Mouse (Mus musculus) midbrain, embryonic 12.5 days (tissue): ENCODE results near the gene Mylk3. TPM values are rescaled to one million over a fixed set of nuclear protein-coding genes. Genes with fewer than 3 reads are reported as not detected.

Source experiments
- ATAC-seq: fragments of 200-750 bp; cut with Nextera tagmentation; 2 replicates; pipeline ENCODE4 v1.8.0; 2017; ENCODE audit warnings: low read depth, moderate TSS enrichment, moderate library complexity; ENCODE audit not compliant: low FRiP score
- H3K27ac ChIP-seq: fragments of 300-500 bp; sonication (generic); replicated peaks from 2 replicates; pipeline ENCODE4 v1.5.1; 2016; ENCODE audit warnings: mild to moderate bottlenecking
- H3K27me3 ChIP-seq: fragments of 300-500 bp; sonication (generic); 2 replicates; pipeline ENCODE4 v1.6.1; 2016; ENCODE audit warnings: mild to moderate bottlenecking
- H3K36me3 ChIP-seq: fragments of 300-500 bp; sonication (generic); 2 replicates; pipeline ENCODE4 v1.6.1; 2016
- H3K4me1 ChIP-seq: fragments of 300-500 bp; sonication (generic); 2 replicates; pipeline ENCODE4 v1.6.1; 2016
- H3K4me2 ChIP-seq: fragments of 300-500 bp; sonication (generic); replicated peaks from 2 replicates; pipeline ENCODE4 v1.6.1; 2016; ENCODE audit warnings: mild to moderate bottlenecking, moderate library complexity
- H3K4me3 ChIP-seq: fragments of 300-500 bp; sonication (generic); 2 replicates; pipeline ENCODE4 v1.5.1; 2016; ENCODE audit warnings: mild to moderate bottlenecking
- H3K9ac ChIP-seq: fragments of 300-500 bp; sonication (generic); replicated peaks from 2 replicates; pipeline ENCODE4 v1.6.1; 2016; ENCODE audit warnings: mild to moderate bottlenecking, moderate library complexity
- H3K9me3 ChIP-seq: fragments of 300-500 bp; sonication (generic); 2 replicates; pipeline ENCODE4 v1.6.1; 2016; ENCODE audit warnings: mild to moderate bottlenecking
- WGBS: fragments of 180-500 bp; shearing (Covaris S2); methylation state at CpG from one replicate; pipeline ENCODE4 v1.1.7; 2016; 5-methylcytosine and 5-hydroxymethylcytosine counted together
- polyA plus RNA-seq: library from polyadenylated mRNA; unstranded; fragments of >200 nt; fragmentation: Nextera tagmentation; extraction: Ambion mirVana; gene quantifications from 2 replicates; pipeline ENCODE4 v1.2.1, GENCODE M21; 2016

Mylk3 gene
- polyA plus RNA-seq, 1 experiment from 2014 or later = 1.4 TPM

- 84% methylated on average over 10 of the region's 10 CpGs for WGBS
- no peaks in the 10 kb centered on the region for H3K4me1 ChIP-seq
- no peaks in the 10 kb centered on the region for H3K27me3 ChIP-seq
- H3K36me3 ChIP-seq = no peaks in the 10 kb centered on the region
- H3K27ac ChIP-seq = no peak overlapping the region
- ATAC-seq = no peak
- H3K4me3 ChIP-seq = no peak overlapping the region
- no peak overlapping the region for H3K4me2 ChIP-seq
- no peaks in the 10 kb centered on the region for H3K9me3 ChIP-seq
- H3K9ac ChIP-seq = no peak overlapping the region
Observed at GRCm38 (mm10) chr8:85380123-85380823, 5.9 kb downstream of the Mylk3 start.

GRCm38 (mm10) chr8:85379142-85379781 lies 6.9 kb downstream of the Mylk3 start:
- no peaks in the 10 kb centered on the region for H3K27me3 ChIP-seq
- H3K9ac ChIP-seq = no peak overlapping the region
- no peak overlapping the region for H3K4me2 ChIP-seq
- H3K4me1 ChIP-seq = no peaks in the 10 kb centered on the region
- no peak overlapping the region for H3K27ac ChIP-seq
- 48% methylated on average over 2 of the region's 2 CpGs for WGBS
- H3K4me3 ChIP-seq = no peak overlapping the region
- ATAC-seq = no peak
- no peaks in the 10 kb centered on the region for H3K9me3 ChIP-seq
- H3K36me3 ChIP-seq = no peaks in the 10 kb centered on the region

- Histone ChIP-seq H3K27ac (no peak overlapping the region), H3K9me3 (no peaks in the 10 kb centered on the region), H3K36me3 (no peaks in the 10 kb centered on the region), H3K4me2 (no peak overlapping the region), H3K9ac (no peak overlapping the region), H3K27me3 (no peaks in the 10 kb centered on the region), H3K4me3 (no peak overlapping the region), H3K4me1 (no peaks in the 10 kb centered on the region)
- no peak for ATAC-seq
- WGBS = 63% methylated on average over 3 of the region's 3 CpGs
Observed at GRCm38 (mm10) chr8:85376516-85376915, 9.6 kb downstream of the Mylk3 start.

- no peak overlapping the region for H3K4me3 ChIP-seq
- H3K9ac ChIP-seq = no peak overlapping the region
- ATAC-seq = no peak
- 80% methylated on average over 4 of the region's 4 CpGs for WGBS
- H3K27ac ChIP-seq = no peak overlapping the region
- no peaks in the 10 kb centered on the region for H3K4me1 ChIP-seq
- H3K27me3 ChIP-seq = no peaks in the 10 kb centered on the region
- H3K36me3 ChIP-seq = no peaks in the 10 kb centered on the region
- no peak overlapping the region for H3K4me2 ChIP-seq
- H3K9me3 ChIP-seq = no peaks in the 10 kb centered on the region
Observed at GRCm38 (mm10) chr8:85374286-85374685, 11.9 kb downstream of the Mylk3 start.

- Histone ChIP-seq H3K4me2 (no peak overlapping the region), H3K4me1 (no peaks in the 10 kb centered on the region), H3K9ac (no peak overlapping the region), H3K36me3 (no peaks in the 10 kb centered on the region), H3K27ac (no peak overlapping the region), H3K27me3 (no peaks in the 10 kb centered on the region), H3K9me3 (no peaks in the 10 kb centered on the region), H3K4me3 (no peak overlapping the region)
- 72% methylated on average over 5 of the region's 5 CpGs for WGBS
- ATAC-seq = no peak
Observed at GRCm38 (mm10) chr8:85373435-85374039, 12.6 kb downstream of the Mylk3 start.

- no peak for ATAC-seq
- Histone ChIP-seq H3K4me3 (no peak overlapping the region), H3K36me3 (no peaks in the 10 kb centered on the region), H3K27me3 (no peaks in the 10 kb centered on the region), H3K27ac (no peak overlapping the region), H3K4me1 (no peaks in the 10 kb centered on the region), H3K9ac (no peak overlapping the region), H3K4me2 (no peak overlapping the region), H3K9me3 (no peaks in the 10 kb centered on the region)
- WGBS = 87% methylated on average over 1 of the region's 1 CpGs
Observed at GRCm38 (mm10) chr8:85372465-85372839, 13.7 kb downstream of the Mylk3 start.

- no peaks in the 10 kb centered on the region for H3K9me3 ChIP-seq
- no peaks in the 10 kb centered on the region for H3K4me1 ChIP-seq
- H3K9ac ChIP-seq = no peak overlapping the region
- no peak for ATAC-seq
- no peaks in the 10 kb centered on the region for H3K27me3 ChIP-seq
- H3K4me2 ChIP-seq = no peak overlapping the region
- H3K27ac ChIP-seq = no peak overlapping the region
- 83% methylated on average over 5 of the region's 5 CpGs for WGBS
- no peaks in the 10 kb centered on the region for H3K36me3 ChIP-seq
- H3K4me3 ChIP-seq = no peak overlapping the region
Observed at GRCm38 (mm10) chr8:85371736-85372464, 14.2 kb downstream of the Mylk3 start.

- Histone ChIP-seq H3K9me3 (no peaks in the 10 kb centered on the region), H3K4me3 (no peak overlapping the region), H3K4me2 (no peak overlapping the region), H3K4me1 (0 out of 2 replicates have a peak, but pooled peaks cover 4% of the 10 kb centered on the region), H3K36me3 (no peaks in the 10 kb centered on the region), H3K27ac (no peak overlapping the region), H3K27me3 (no peaks in the 10 kb centered on the region), H3K9ac (no peak overlapping the region)
- WGBS = 59% methylated on average over 6 of the region's 6 CpGs
- ATAC-seq = no peak
Observed at GRCm38 (mm10) chr8:85365176-85365575, 21.0 kb downstream of the Mylk3 start.

GRCm38 (mm10) chr8:85364628-85365027 lies 21.5 kb downstream of the Mylk3 start:
- WGBS = 89% methylated on average over 11 of the region's 11 CpGs
- no peak overlapping the region for H3K27ac ChIP-seq
- 0 out of 2 replicates have a peak, but pooled peaks cover 4% of the 10 kb centered on the region for H3K4me1 ChIP-seq

GRCm38 (mm10) chr8:85363406-85363805 lies 22.7 kb downstream of the Mylk3 start:
- no peak overlapping the region for H3K9ac ChIP-seq
- 0 out of 2 replicates have a peak, but pooled peaks cover 4% of the 10 kb centered on the region for H3K4me1 ChIP-seq
- no peak overlapping the region for H3K4me2 ChIP-seq
- H3K4me3 ChIP-seq = no peak overlapping the region
- no peaks in the 10 kb centered on the region for H3K27me3 ChIP-seq
- no peaks in the 10 kb centered on the region for H3K9me3 ChIP-seq
- no peak for ATAC-seq
- H3K36me3 ChIP-seq = no peaks in the 10 kb centered on the region
- WGBS = 78% methylated on average over 6 of the region's 6 CpGs
- H3K27ac ChIP-seq = no peak overlapping the region

More at GRCm38 (mm10) chr8:85364628-85365027, 21.5 kb downstream of the Mylk3 start:
- Histone ChIP-seq H3K4me3 (no peak overlapping the region), H3K27me3 (no peaks in the 10 kb centered on the region), H3K36me3 (no peaks in the 10 kb centered on the region), H3K9ac (no peak overlapping the region), H3K9me3 (no peaks in the 10 kb centered on the region), H3K4me2 (no peak overlapping the region)
- ATAC-seq = no peak

- Histone ChIP-seq H3K4me1 (0 out of 2 replicates have a peak, but pooled peaks cover 4% of the 10 kb centered on the region), H3K9ac (no peak overlapping the region), H3K27ac (no peak overlapping the region), H3K9me3 (no peaks in the 10 kb centered on the region), H3K36me3 (no peaks in the 10 kb centered on the region), H3K27me3 (no peaks in the 10 kb centered on the region), H3K4me3 (no peak overlapping the region), H3K4me2 (no peak overlapping the region)
- ATAC-seq = no peak
- 84% methylated on average over 4 of the region's 4 CpGs for WGBS
Observed at GRCm38 (mm10) chr8:85362211-85362610, 23.9 kb downstream of the Mylk3 start.

GRCm38 (mm10) chr8:85353287-85353686 lies 32.9 kb downstream of the Mylk3 start:
- WGBS = 86% methylated on average over 4 of the region's 4 CpGs
- H3K9ac ChIP-seq = no peak overlapping the region

More at GRCm38 (mm10) chr8:85353287-85353686, 32.9 kb downstream of the Mylk3 start:
- Histone ChIP-seq H3K36me3 (no peaks in the 10 kb centered on the region), H3K27ac (no peak overlapping the region), H3K9me3 (no peaks in the 10 kb centered on the region), H3K4me1 (no peaks in the 10 kb centered on the region), H3K4me3 (no peak overlapping the region), H3K27me3 (no peaks in the 10 kb centered on the region), H3K4me2 (no peak overlapping the region)
- ATAC-seq = no peak
